In the genomic region with DNA sequence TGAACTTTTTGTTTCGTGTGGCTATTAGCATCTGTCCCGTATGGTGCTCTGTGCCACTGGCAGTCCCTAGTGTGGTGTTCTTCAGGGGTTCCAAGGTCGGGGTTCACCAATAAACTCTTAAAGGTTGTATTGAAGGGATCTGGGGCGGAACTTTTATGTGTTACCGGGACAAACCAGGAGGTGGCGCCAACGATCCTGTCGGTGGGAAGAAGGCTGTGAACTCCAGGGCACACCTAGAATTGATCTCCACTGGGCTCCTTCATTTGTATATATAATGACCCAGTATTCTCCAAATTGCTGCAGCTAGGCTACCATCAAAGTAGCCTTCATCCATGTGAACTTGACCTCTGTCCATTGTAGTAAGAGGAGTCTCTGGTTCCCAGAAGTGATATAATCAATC, we compare ENCODE assay signal across 9 mouse cellular contexts. TPM values are rescaled to one million over a fixed set of nuclear protein-coding genes. Genes with fewer than 3 reads are reported as not detected.
DNase-seq lines count a peak whose midpoint lies in the region; ATAC-seq and TF ChIP-seq lines count a peak whose summit lies in the region.
"Had no signal": no experiment of that assay in that cellular context is flagged by ENCODE, and none has a peak within 500 bp of the region (broad histone marks: within the 10 kb centered on the region; RNA-seq: fewer than 3 reads in every experiment).

No protein-coding gene starts in this region.

- no peak for ATAC-seq in heart, embryonic 12.5 days (ENCODE audit: insufficient number of reproducible peaks, low FRiP score)
- peak; percentile 60 for ATAC-seq in inflammation-experienced regulatory T-cells, adult 6 months
- no peak for ATAC-seq in lung, embryonic 14.5 days (ENCODE audit: insufficient read depth)

- H3K27ac ChIP-seq in heart, adult 2 months: no peak overlapping the region
- H3K27ac ChIP-seq in heart, embryonic 12.5 days (ENCODE audit: poor library complexity, severe bottlenecking): no peak overlapping the region
- no peak overlapping the region for H3K27ac ChIP-seq in lung, embryonic 14.5 days (ENCODE audit: low read depth)
- no peak overlapping the region for H3K27ac ChIP-seq in spleen, adult 2 months (ENCODE audit: insufficient read depth, low read length)
- H3K27ac ChIP-seq: limb, embryonic 13.5 days had no signal

- WGBS in heart, adult 2 months: 6% methylated on average over 8 of the region's 8 CpGs
- WGBS in heart, embryonic 12.5 days: 8% methylated on average over 8 of the region's 8 CpGs
- 8% methylated on average over 8 of the region's 8 CpGs for WGBS in lung, embryonic 14.5 days
- WGBS in spleen, adult 2 months: 7% methylated on average over 8 of the region's 8 CpGs

- no peaks in the 10 kb centered on the region for H3K27me3 ChIP-seq in heart, adult 2 months (ENCODE audit: control insufficient read depth, insufficient read depth, low read length)
- H3K27me3 ChIP-seq in heart, embryonic 12.5 days (replicated peaks): peaks cover 25% of the 10 kb centered on the region
- peaks cover 5% of the 10 kb centered on the region for H3K27me3 ChIP-seq in C2C12 (ENCODE audit: control insufficient read depth, insufficient read depth, insufficient read length)
- no peaks in the 10 kb centered on the region; the same call in 1 of the 2 replicates for H3K27me3 ChIP-seq in lung, embryonic 14.5 days (ENCODE audit: insufficient read depth, low read length)
- H3K27me3 ChIP-seq in spleen, adult 2 months (ENCODE audit: control insufficient read depth, insufficient read depth, low read length): no peaks in the 10 kb centered on the region

- peak; percentile 40 to 78 for DNase-seq in heart, adult 2 months
- DNase-seq in adrenal gland, adult 2 months: peak; percentile 65
- DNase-seq in embryo, embryonic 9.5 days (ENCODE audit: extremely low spot score): peak; percentile 59
- peak; percentile 84 for DNase-seq in lung, embryonic 14.5 days
- DNase-seq in spleen, adult 2 months (ENCODE audit: low read depth in 1 of 2, low spot score in 2 of 2): peak; percentile 35 to 49

- H3K9ac ChIP-seq in heart, adult 2 months (ENCODE audit: low read depth, low read length): no peak overlapping the region
- H3K9ac ChIP-seq in heart, embryonic 12.5 days: no peak overlapping the region
- no peak overlapping the region for H3K9ac ChIP-seq in lung, embryonic 14.5 days
- H3K9ac ChIP-seq: limb, embryonic 13.5 days had no signal

- TF ChIP-seq POLR2A in heart, adult 2 months (IDR thresholded peaks at IDR 0.05; ENCODE audit: insufficient read depth, low read depth, low read length): no peak
- TF ChIP-seq POLR2A in spleen, adult 2 months (IDR thresholded peaks at IDR 0.05; ENCODE audit: low read depth, low read length): no peak

- H3ac ChIP-seq in C2C12 (ENCODE audit: control insufficient read depth, insufficient read length, low read depth): no peak overlapping the region

- no peaks in the 10 kb centered on the region for H3K79me3 ChIP-seq in C2C12 (ENCODE audit: low read depth)

- H3K79me2 ChIP-seq in heart, adult 2 months (replicated peaks; ENCODE audit: control insufficient read depth, insufficient read depth, low read length): no peaks in the 10 kb centered on the region
- no peaks in the 10 kb centered on the region for H3K79me2 ChIP-seq in C2C12 (ENCODE audit: control insufficient read depth, insufficient read depth)

- H3K4me3 ChIP-seq in heart, adult 2 months: no peak overlapping the region
- H3K4me3 ChIP-seq in heart, embryonic 12.5 days: no peak overlapping the region
- no peak overlapping the region for H3K4me3 ChIP-seq in C2C12 (ENCODE audit: insufficient read depth, poor library complexity, severe bottlenecking)
- no peak overlapping the region for H3K4me3 ChIP-seq in lung, embryonic 14.5 days (ENCODE audit: low read depth, low read length)
- no peak overlapping the region for H3K4me3 ChIP-seq in spleen, adult 2 months (ENCODE audit: extremely low read depth, insufficient read depth, insufficient read length)
- H3K4me3 ChIP-seq: limb, embryonic 13.5 days had no signal

- no peak overlapping the region for H3K4me2 ChIP-seq in heart, embryonic 12.5 days
- H3K4me2 ChIP-seq in lung, embryonic 14.5 days: no peak overlapping the region
- H3K4me2 ChIP-seq: limb, embryonic 13.5 days had no signal

- peak; percentile 77 for TF ChIP-seq CTCF in heart, adult 2 months (IDR thresholded peaks at IDR 0.05)
- peak; percentile 49 for TF ChIP-seq CTCF in C2C12 (IDR thresholded peaks at IDR 0.05; ENCODE audit: control insufficient read depth, insufficient read depth, insufficient read length)
- TF ChIP-seq CTCF in lung, embryonic 14.5 days (IDR thresholded peaks at IDR 0.05; ENCODE audit: low read depth): peak; percentile 74
- TF ChIP-seq CTCF in spleen, adult 2 months (IDR thresholded peaks at IDR 0.05; ENCODE audit: extremely low read depth, insufficient read depth, insufficient read length, insufficient replicate concordance): peak; percentile 69; the same call in 1 of the 2 replicates

- 0 out of 2 replicates have a peak, but pooled peaks have one; percentile 19 for TF ChIP-seq EP300 in heart, adult 2 months (IDR thresholded peaks at IDR 0.05; ENCODE audit: insufficient read depth, low read depth, low read length)

- no peaks in the 10 kb centered on the region for H3K36me3 ChIP-seq in heart, adult 2 months (ENCODE audit: control insufficient read depth, insufficient read depth, low read length)
- H3K36me3 ChIP-seq in heart, embryonic 12.5 days: no peaks in the 10 kb centered on the region
- no peaks in the 10 kb centered on the region for H3K36me3 ChIP-seq in C2C12 (ENCODE audit: control insufficient read depth, insufficient read depth)
- no peaks in the 10 kb centered on the region for H3K36me3 ChIP-seq in lung, embryonic 14.5 days (ENCODE audit: insufficient read depth)
- no peaks in the 10 kb centered on the region for H3K36me3 ChIP-seq in spleen, adult 2 months (ENCODE audit: control insufficient read depth, insufficient read depth, low read length)
- H3K36me3 ChIP-seq: limb, embryonic 13.5 days had no signal

- no peaks in the 10 kb centered on the region; the same call in 1 of the 2 replicates for H3K4me1 ChIP-seq in heart, adult 2 months (ENCODE audit: control insufficient read depth, insufficient read depth, low read length)
- no peaks in the 10 kb centered on the region for H3K4me1 ChIP-seq in heart, embryonic 12.5 days (replicated peaks)
- H3K4me1 ChIP-seq in lung, embryonic 14.5 days (ENCODE audit: insufficient read depth): no peaks in the 10 kb centered on the region
- no peaks in the 10 kb centered on the region for H3K4me1 ChIP-seq in spleen, adult 2 months (ENCODE audit: control insufficient read depth, insufficient read depth, insufficient read length)

- H3K9me3 ChIP-seq in heart, embryonic 12.5 days (replicated peaks): 0 out of 2 replicates have a peak, but pooled peaks cover 2% of the 10 kb centered on the region
- no peaks in the 10 kb centered on the region for H3K9me3 ChIP-seq in lung, embryonic 14.5 days (ENCODE audit: low read depth, low read length)

- intact Hi-C loops in heart, adult 2 months (cut with DNase I): loop anchor here (1.0 to 10.0 kb wide), 2 partner anchors 52 to 411 kb away; no protein-coding TSS in a partner anchor

TF ChIP-seq in C2C12, 6 proteins besides CTCF, POLR2A, EP300 and RAD21:
- TF ChIP-seq MYOD1 (IDR thresholded peaks at IDR 0.05; ENCODE audit: control insufficient read depth, insufficient read length, low read depth) (no peak), MAX (IDR thresholded peaks at IDR 0.05) (no peak), MYOG (IDR thresholded peaks at IDR 0.05; ENCODE audit: control insufficient read depth, extremely low read depth, insufficient read length) (no peak), CEBPB (IDR thresholded peaks at IDR 0.05; ENCODE audit: low read depth) (no peak), FOSL1 (IDR thresholded peaks at IDR 0.05; ENCODE audit: insufficient read depth, low read length, poor library complexity, severe bottlenecking) (no peak), USF1 (IDR thresholded peaks at IDR 0.05; ENCODE audit: low read depth) (no peak)

RNA-seq across cellular contexts. Expression of a gene that starts 10.6 kb away (rescaled TPM):
- total RNA-seq in heart, adult 2 months (2021): under 1 TPM in 1 of 2 experiments, not detected in 1; 0.07 TPM
- polyA plus RNA-seq in heart, adult 2 months (2012; rRNA removed): 0.14 and 0.15 TPM in 2 replicates
- 0.05 and 0.06 TPM in 2 replicates for polyA plus RNA-seq in heart, embryonic 12.5 days (2016; fragmentation: Nextera tagmentation; extraction: Ambion mirVana)
- polyA plus RNA-seq in C2C12 (2012; fragmentation: generic; extraction: Trizol): not detected
- total RNA-seq in adrenal gland, adult 2 months (2021): under 1 TPM; 0.12 to 0.73 TPM
- polyA plus RNA-seq in adrenal gland, adult 2 months (2012; rRNA removed): 0.18 and 0.37 TPM in 2 replicates
- polyA plus RNA-seq in inflammation-experienced regulatory T-cells, adult 6 months (2017; shearing (Covaris generic)): not detected
- polyA plus RNA-seq in lung, embryonic 14.5 days (2014; fragmentation: Nextera tagmentation; extraction: Ambion mirVana): 0.05 and 0.09 TPM in 2 replicates
- polyA plus RNA-seq in spleen, adult 2 months (2012; rRNA removed): 0.02 TPM in 1 of 2 replicates, not detected in the other

RNA-seq across cellular contexts. Expression of a gene that starts 42.5 kb away (rescaled TPM):
- total RNA-seq in heart, adult 2 months (2021): 10 to 100 TPM; 66.3 to 66.8 TPM
- polyA plus RNA-seq in heart, adult 2 months (2012; rRNA removed): 33.9 and 41.2 TPM in 2 replicates
- polyA plus RNA-seq in heart, embryonic 12.5 days (2016; fragmentation: Nextera tagmentation; extraction: Ambion mirVana): 130 and 132 TPM in 2 replicates
- polyA plus RNA-seq in C2C12 (2012; fragmentation: generic; extraction: Trizol): 189 TPM
- total RNA-seq in adrenal gland, adult 2 months (2021): 100 to 1,000 TPM; 146 to 317 TPM
- 26.4 and 29.9 TPM in 2 replicates for polyA plus RNA-seq in adrenal gland, adult 2 months (2012; rRNA removed)
- polyA plus RNA-seq in inflammation-experienced regulatory T-cells, adult 6 months (2017; shearing (Covaris generic)): 10 to 100 TPM; 67.4 to 78.8 (median 68.4) TPM
- 213 TPM in 2 replicates for polyA plus RNA-seq in lung, embryonic 14.5 days (2014; fragmentation: Nextera tagmentation; extraction: Ambion mirVana)
- polyA plus RNA-seq in spleen, adult 2 months (2012; rRNA removed): 8.2 and 9.5 TPM in 2 replicates
